Mouse (Mus musculus) C2C12 (cell line): ENCODE measurements around the gene Patl2. TPM values are rescaled to one million over a fixed set of nuclear protein-coding genes. Genes with fewer than 3 reads are reported as not detected.

Experiments used
- H3K27me3 ChIP-seq: one replicate; pipeline ENCODE4 v1.6.1; 2011; ENCODE audit not compliant: control insufficient read depth, insufficient read depth, insufficient read length
- H3K36me3 ChIP-seq: one replicate; pipeline ENCODE4 v1.6.1; 2011; ENCODE audit not compliant: control insufficient read depth, insufficient read depth
- H3K4me3 ChIP-seq: one replicate; pipeline ENCODE4 v1.5.1; 2011; ENCODE audit warnings: mild to moderate bottlenecking, control low read depth; ENCODE audit not compliant: poor library complexity, insufficient read depth, severe bottlenecking
- H3K79me2 ChIP-seq: one replicate; pipeline ENCODE4 v1.6.1; 2011; ENCODE audit not compliant: control insufficient read depth, insufficient read depth
- H3K79me3 ChIP-seq: one replicate; pipeline ENCODE4 v1.6.1; 2011; ENCODE audit warnings: low read depth, control low read depth
- H3ac ChIP-seq: one replicate; pipeline ENCODE3; 2011; ENCODE audit warnings: low read depth; ENCODE audit not compliant: control insufficient read depth, insufficient read length
- CEBPB ChIP-seq: IDR thresholded peaks from one replicate; pipeline ENCODE4 v1.6.1; 2011; ENCODE audit warnings: low read depth, mild to moderate bottlenecking, control low read depth, moderate library complexity
- CTCF ChIP-seq: IDR thresholded peaks from one replicate; pipeline ENCODE4 v1.5.1; 2011; ENCODE audit not compliant: control insufficient read depth, insufficient read depth, insufficient read length
- FOSL1 ChIP-seq: IDR thresholded peaks from one replicate; pipeline ENCODE4 v1.8.0; 2011; ENCODE audit warnings: mild to moderate bottlenecking, low read length; ENCODE audit not compliant: poor library complexity, insufficient read depth, severe bottlenecking
- MAX ChIP-seq: IDR thresholded peaks from one replicate; pipeline ENCODE4 v1.6.1; 2011; ENCODE audit warnings: mild to moderate bottlenecking, control low read depth
- MYOD1 ChIP-seq: IDR thresholded peaks from one replicate; pipeline ENCODE4 v1.6.1; 2011; ENCODE audit warnings: low read depth; ENCODE audit not compliant: control insufficient read depth, insufficient read length
- MYOG ChIP-seq: IDR thresholded peaks from one replicate; pipeline ENCODE4 v1.6.1; 2011; ENCODE audit not compliant: control insufficient read depth, insufficient read length; ENCODE audit errors: extremely low read depth
- USF1 ChIP-seq: IDR thresholded peaks from one replicate; pipeline ENCODE4 v1.6.1; 2011; ENCODE audit warnings: low read depth, mild to moderate bottlenecking, control low read depth, moderate library complexity
- polyA plus RNA-seq: library from polyadenylated mRNA; unstranded; fragments of >200 nt; fragmentation: generic; extraction: Trizol; gene quantifications from one replicate; pipeline ENCODE4 v1.2.1, GENCODE M21; 2012; ENCODE audit warnings: missing spikeins

Patl2 gene
- polyA plus RNA-seq, 1 experiment: not detected

DNA sequence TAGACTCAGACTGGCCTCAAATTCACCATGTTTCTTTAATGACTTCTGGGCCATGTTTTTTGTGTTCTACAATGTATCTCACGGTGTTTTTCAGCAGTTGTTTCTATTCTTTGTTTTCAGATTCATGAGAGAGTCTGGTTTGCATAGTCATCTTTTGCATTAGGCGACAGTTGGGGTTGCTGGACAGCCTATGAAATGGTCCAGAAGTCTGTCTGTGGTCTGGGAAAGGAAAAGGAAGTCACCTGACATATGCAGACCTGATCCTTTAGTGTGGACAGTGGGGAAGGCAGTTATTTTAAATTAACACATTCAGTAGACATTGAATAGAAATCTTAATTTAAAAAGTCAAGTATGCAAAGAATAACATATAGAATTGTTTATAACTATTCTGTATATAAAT is 23.5 kb downstream of the Patl2 start:
- no peaks in the 10 kb centered on the region for H3K79me2 ChIP-seq
- TF ChIP-seq MAX: no peak
- TF ChIP-seq CEBPB: no peak
- no peak for TF ChIP-seq USF1
- no peak for TF ChIP-seq MYOG
- TF ChIP-seq FOSL1: no peak
- no peak for TF ChIP-seq MYOD1
- TF ChIP-seq CTCF: no peak
- H3K27me3 ChIP-seq: no peaks in the 10 kb centered on the region
- H3ac ChIP-seq: no peak overlapping the region
- H3K36me3 ChIP-seq: no peaks in the 10 kb centered on the region
- H3K79me3 ChIP-seq: no peaks in the 10 kb centered on the region
- no peak overlapping the region for H3K4me3 ChIP-seq

DNA sequence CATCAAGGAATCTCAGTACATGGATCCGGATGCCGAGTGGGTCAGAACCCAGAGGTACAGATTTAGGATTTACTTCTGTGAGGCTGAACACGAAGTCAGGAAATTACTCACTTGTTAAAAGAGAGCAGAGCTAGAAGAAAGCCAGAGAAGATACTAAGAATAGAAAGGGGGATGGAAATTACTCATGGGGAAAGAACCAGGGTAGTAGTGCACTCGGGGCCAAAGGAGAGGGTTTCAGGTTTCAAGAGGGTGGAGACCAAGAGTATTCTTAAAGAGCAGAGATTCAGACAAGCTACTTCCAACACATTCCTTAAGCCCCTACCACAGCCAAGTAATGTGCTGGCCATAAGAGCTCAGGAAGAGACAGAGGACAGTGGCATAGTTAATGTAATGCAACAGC is 24.4 kb downstream of the Patl2 start:
- H3ac ChIP-seq: no peak overlapping the region
- no peaks in the 10 kb centered on the region for H3K79me3 ChIP-seq
- no peak overlapping the region for H3K4me3 ChIP-seq
- H3K27me3 ChIP-seq: no peaks in the 10 kb centered on the region
- no peak for TF ChIP-seq MYOD1
- no peak for TF ChIP-seq FOSL1
- TF ChIP-seq USF1: no peak
- TF ChIP-seq CTCF: no peak
- no peak for TF ChIP-seq CEBPB
- no peak for TF ChIP-seq MYOG
- TF ChIP-seq MAX: no peak
- no peaks in the 10 kb centered on the region for H3K79me2 ChIP-seq
- no peaks in the 10 kb centered on the region for H3K36me3 ChIP-seq

GRCm38 (mm10) chr2:122160680-122161079 is 25.3 kb downstream of the Patl2 start, which contains the start of gene Trim69:
Trim69 (plus strand) TSS chr2:122160700.
- H3K36me3 ChIP-seq: no peaks in the 10 kb centered on the region
- no peaks in the 10 kb centered on the region for H3K79me2 ChIP-seq
- H3K4me3 ChIP-seq: no peak within 1 kb of the TSS
- TF ChIP-seq CEBPB: no peak
- TF ChIP-seq CTCF: peak; percentile 14
- no peaks in the 10 kb centered on the region for H3K27me3 ChIP-seq
- H3K79me3 ChIP-seq: no peaks in the 10 kb centered on the region
- H3ac ChIP-seq: no peak within 1 kb of the TSS

- Histone ChIP-seq H3K4me3 (no peak overlapping the region), H3K27me3 (no peaks in the 10 kb centered on the region), H3ac (no peak overlapping the region), H3K36me3 (peaks cover 6% of the 10 kb centered on the region), H3K79me3 (no peaks in the 10 kb centered on the region), H3K79me2 (no peaks in the 10 kb centered on the region)
- TF ChIP-seq USF1: no peak
- no peak for TF ChIP-seq CTCF
- no peak for TF ChIP-seq CEBPB
- no peak for TF ChIP-seq MYOD1
- no peak for TF ChIP-seq MYOG
- no peak for TF ChIP-seq FOSL1
- no peak for TF ChIP-seq MAX
These were observed 26.3 kb downstream of the Patl2 start for GRCm38 (mm10) chr2:122159667-122160066.

GRCm38 (mm10) chr2:122158362-122158802 is 27.6 kb downstream of the Patl2 start:
- no peak overlapping the region for H3K4me3 ChIP-seq
- H3ac ChIP-seq: no peak overlapping the region
- H3K79me2 ChIP-seq: no peaks in the 10 kb centered on the region
- H3K27me3 ChIP-seq: no peaks in the 10 kb centered on the region
- TF ChIP-seq MYOG (no peak), MAX (no peak), MYOD1 (no peak), USF1 (no peak), CEBPB (no peak), CTCF (no peak), FOSL1 (no peak)
- H3K79me3 ChIP-seq: no peaks in the 10 kb centered on the region
- H3K36me3 ChIP-seq: peaks cover 16% of the 10 kb centered on the region

DNA sequence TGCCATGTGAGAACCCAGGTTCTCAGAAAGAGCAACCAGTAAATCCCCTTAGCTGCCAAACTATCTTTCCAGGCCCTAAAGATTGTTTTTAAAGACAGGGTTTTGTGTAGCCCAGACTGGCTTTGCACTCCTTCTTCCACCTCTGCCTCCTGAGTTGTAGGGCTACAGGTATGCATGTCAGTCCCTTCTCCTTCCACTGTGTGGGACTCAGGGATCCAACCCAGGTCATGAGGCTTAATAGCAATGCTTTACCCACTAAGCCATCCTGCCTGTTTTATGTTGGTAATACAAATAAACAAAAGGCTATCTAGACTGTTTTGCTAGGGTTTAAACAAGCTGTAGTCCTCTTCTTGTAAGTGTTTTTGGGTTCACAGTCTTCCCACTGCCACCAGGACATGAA is 28.4 kb downstream of the Patl2 start:
- no peak overlapping the region for H3ac ChIP-seq
- no peaks in the 10 kb centered on the region for H3K79me3 ChIP-seq
- H3K79me2 ChIP-seq: no peaks in the 10 kb centered on the region
- TF ChIP-seq CEBPB (no peak), FOSL1 (no peak), MYOG (no peak), MAX (no peak), CTCF (no peak)
- no peak overlapping the region for H3K4me3 ChIP-seq
- peaks cover 24% of the 10 kb centered on the region for H3K36me3 ChIP-seq
- no peaks in the 10 kb centered on the region for H3K27me3 ChIP-seq
